Mouse (Mus musculus) spleen, adult 2 months (tissue): ENCODE results near the gene Gli2.

Experiments used
- CTCF ChIP-seq: fragments of 200-500 bp; IDR thresholded peaks from 2 replicates; pipeline ENCODE4 v1.5.1; 2011; ENCODE audit warnings: mild to moderate bottlenecking, inconsistent platforms; ENCODE audit not compliant: insufficient read depth, insufficient read length, insufficient replicate concordance; ENCODE audit errors: extremely low read depth
- POLR2A ChIP-seq: fragments of 200-500 bp; IDR thresholded peaks from 2 replicates; pipeline ENCODE4 v1.6.1; 2011; ENCODE audit warnings: low read depth, low read length, inconsistent platforms

- TF ChIP-seq CTCF = no peak
- no peak for TF ChIP-seq POLR2A
Measured at GRCm38 (mm10) chr1:118952318-118952717, 101.1 kb downstream of the Gli2 start.
